Mouse (Mus musculus): ENCODE data around the gene Tmem229b.
"Not testable (repeated sequence)": the region's sequence is repeated elsewhere in the genome, so short reads cannot be mapped to it uniquely, and the experiment has no call there.

The Tmem229b gene

DNA sequence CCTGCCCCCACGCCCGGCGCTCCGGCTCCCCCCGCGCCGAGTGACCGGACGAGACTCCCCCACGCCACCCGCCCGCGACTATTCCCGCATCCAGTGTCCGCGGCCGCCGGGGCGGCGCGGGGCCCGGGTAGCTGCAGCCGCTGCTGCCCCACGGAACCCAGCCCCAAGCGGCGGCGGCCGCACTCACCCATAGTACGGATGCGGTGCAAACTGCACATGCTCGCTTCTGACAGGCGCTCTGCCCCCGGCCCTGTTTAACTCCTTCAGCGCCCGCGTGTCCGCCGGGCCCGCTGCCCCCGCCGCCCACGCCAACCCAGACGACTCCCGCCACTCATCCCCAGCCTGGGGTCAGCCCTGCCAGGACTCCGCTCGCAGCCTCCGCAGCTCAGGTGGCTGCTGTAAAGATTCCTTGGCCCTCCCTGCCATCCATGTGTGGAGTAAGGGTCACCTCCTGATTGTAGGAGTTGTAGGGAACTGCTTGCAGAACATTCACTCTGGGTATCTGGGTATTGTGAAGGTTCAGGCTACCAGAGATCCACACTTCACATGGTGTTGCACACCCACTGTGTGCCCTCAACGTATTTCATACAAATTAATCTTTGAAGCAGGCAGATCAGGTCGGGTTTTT lies at the start of gene Tmem229b:
Gene Tmem229b, minus strand, starts transcription at position 502 of the 628 bp plus-strand sequence.
- no peak for DNase-seq (ENCODE audit: low spot score)

DNA sequence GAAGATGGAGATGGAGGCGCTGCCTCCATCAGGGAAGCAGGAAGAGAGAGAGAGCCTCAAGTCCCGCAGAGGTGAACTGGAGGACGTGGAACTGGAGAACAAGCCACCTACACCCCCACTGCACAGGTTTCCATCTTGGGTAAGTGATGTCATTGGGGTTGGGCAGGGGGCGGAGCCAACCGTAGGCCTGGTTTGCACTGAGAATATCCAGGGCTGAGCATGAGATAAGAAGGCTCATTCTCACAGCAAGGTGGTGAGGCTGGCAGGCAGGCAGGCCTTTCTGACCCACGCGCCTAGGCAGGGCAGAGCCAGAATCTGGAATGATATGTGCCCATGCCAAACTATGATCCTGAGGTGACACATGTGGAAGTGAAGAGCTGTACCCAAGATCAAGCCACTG lies 47.8 kb upstream of the Tmem229b start:
- no peak for DNase-seq (ENCODE audit: low spot score)

- no peak for DNase-seq (ENCODE audit: low spot score)
Observed at GRCm38 (mm10) chr12:79052073-79052472, 44.6 kb upstream of the Tmem229b start.

DNA sequence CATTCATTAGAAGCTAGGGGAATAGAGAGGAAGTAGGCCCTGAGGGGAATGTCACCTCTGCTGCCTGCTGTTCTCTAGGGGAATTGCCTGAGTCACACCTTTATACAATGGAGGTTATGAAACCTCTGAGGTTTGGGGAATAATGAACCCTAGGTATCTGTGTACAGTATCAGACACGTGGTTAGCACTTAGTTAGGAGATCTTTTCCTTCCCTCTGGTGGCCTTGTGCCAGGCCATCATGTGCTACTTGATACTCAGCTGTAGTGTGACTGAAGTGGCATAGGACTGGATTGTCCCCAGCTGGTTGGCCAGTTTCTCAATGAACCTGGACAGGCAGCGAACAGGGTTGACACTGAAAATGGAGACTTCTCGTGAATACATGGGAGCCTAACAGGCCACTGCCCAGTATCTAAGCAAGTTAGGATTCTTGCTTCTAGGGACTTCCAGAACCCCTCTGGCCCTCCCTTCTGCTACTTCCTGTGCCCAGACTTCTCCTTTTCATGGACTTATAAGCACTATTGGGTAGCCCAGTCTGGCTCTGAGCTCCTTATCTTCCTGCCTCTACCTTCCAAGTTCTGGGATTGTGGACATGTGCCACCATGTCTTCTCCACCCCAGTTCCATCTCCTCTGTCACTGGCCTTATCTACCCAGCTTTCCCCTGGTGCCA lies 43.3 kb upstream of the Tmem229b start:
- no peak for DNase-seq (ENCODE audit: low spot score)

- no peak for DNase-seq (ENCODE audit: low spot score)
Observed at GRCm38 (mm10) chr12:79049807-79050206, 42.4 kb upstream of the Tmem229b start.

GRCm38 (mm10) chr12:79048898-79049297 lies 41.5 kb upstream of the Tmem229b start:
- no peak for DNase-seq (ENCODE audit: low spot score)

- DNase-seq (ENCODE audit: low spot score), result no peak
Observed at GRCm38 (mm10) chr12:79047203-79047602, 39.8 kb upstream of the Tmem229b start.

- no peak for DNase-seq (ENCODE audit: low spot score)
Observed at GRCm38 (mm10) chr12:79046171-79046570, 38.7 kb upstream of the Tmem229b start.

- DNase-seq (ENCODE audit: low spot score), result peak; percentile 18
Observed at GRCm38 (mm10) chr12:79044668-79045067, 37.2 kb upstream of the Tmem229b start.

- DNase-seq (ENCODE audit: low spot score), result no peak
Observed at GRCm38 (mm10) chr12:79041436-79041835, 34.0 kb upstream of the Tmem229b start.

DNA sequence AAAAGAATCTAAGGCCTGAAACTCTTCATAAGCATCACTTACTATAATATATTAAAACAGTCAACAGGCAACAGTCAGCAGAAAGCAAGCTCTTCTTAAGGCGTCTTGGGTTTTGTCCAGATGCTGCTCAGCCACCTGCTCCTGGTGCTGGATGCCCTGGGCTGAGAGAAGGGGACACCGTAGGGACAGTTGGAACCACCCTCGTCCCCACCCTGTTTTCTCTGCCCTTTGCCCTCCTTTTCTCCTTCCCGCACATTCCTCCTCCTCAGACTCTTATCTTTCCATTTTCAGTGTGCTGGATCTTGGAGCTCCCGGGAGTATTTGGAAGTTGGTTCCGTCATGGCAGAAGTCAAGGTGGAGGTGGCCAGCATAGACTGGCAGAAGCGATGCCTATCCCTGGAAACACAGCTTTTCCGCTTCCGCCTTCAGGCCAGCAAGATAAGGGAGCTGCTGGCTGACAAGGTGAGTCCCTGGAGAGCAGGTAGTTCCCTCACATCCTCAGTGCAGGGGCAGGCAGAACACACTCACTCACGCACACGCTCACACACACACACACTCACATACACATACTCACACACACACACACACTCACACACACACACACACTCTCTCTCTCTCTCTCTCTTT lies 32.9 kb upstream of the Tmem229b start:
- DNase-seq (ENCODE audit: low spot score), result no peak

- no peak for DNase-seq (ENCODE audit: low spot score)
Observed at GRCm38 (mm10) chr12:79039708-79040107, 32.3 kb upstream of the Tmem229b start.

- DNase-seq (ENCODE audit: low spot score), result no peak
Observed at GRCm38 (mm10) chr12:79035349-79035748, 27.9 kb upstream of the Tmem229b start.

- DNase-seq (ENCODE audit: low spot score), result no peak
Observed at GRCm38 (mm10) chr12:79034331-79034730, 26.9 kb upstream of the Tmem229b start.

- DNase-seq (ENCODE audit: low spot score), result no peak
Observed at GRCm38 (mm10) chr12:79028911-79029861, 21.8 kb upstream of the Tmem229b start, which contains the start of gene Plekhh1. Plekhh1 (plus strand) TSS chr12:79029163.

GRCm38 (mm10) chr12:79027526-79027925 lies 20.1 kb upstream of the Tmem229b start:
- not testable (repeated sequence) for DNase-seq (ENCODE audit: low spot score)

DNA sequence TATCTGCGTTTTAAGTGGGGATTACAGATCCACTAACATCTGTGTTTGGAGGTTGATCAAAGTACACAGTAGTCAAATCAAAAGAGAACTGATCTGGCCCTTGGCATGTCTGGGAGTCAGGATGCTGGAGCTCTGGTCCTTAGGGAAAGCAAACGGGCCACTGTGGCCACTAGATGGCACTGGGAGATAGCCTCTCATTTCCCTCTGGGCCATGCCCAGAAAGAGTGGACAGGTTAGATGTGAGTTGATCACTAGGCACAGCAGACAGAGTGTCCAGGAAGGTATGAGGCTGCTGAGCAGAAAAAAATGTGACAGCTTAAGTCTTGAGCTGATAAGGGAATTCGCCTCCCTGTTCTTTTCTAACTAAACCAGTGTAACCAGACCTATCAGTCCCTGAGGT lies 15.5 kb upstream of the Tmem229b start:
- DNase-seq (ENCODE audit: low spot score), result peak; percentile 77

DNA sequence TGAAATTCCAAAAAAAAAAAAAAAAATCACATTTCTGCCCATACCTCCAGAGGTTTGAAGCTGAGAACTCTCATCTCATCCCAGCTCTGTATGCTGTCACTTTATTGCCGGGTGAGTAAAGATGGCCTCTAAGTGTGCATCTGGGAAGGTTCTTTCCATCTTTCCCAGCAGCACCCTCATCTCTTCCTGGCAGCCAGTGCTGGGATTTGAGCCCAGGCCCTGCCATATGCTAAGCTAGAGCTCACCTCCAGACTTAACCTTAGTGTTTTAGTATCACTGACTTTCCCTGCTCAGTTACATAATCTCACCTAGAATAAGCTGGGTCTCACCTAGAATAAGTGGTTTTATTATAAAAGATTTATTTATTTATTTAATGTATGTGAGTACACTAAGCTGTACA lies 14.5 kb upstream of the Tmem229b start:
- no peak for DNase-seq (ENCODE audit: low spot score)

DNA sequence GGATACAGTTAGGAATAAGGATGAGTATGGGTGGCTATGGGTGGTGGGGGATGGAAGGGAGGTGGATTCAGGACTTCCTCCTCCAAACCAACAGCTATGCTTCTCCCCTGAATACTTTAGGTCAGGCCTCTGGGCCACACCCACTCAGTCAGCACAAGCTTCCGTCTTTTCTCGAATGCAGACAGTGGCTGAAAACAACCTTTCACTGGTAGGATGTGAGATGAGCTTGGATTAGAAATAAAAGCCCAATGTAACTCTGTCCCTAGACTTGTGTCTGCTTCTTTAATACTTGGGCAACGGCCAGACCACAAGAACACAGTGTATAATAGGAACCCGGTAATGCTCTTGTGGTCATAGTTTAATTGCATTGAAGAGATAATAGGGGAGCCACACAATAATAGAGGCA lies 10.6 kb upstream of the Tmem229b start:
- DNase-seq (ENCODE audit: low spot score), result peak; percentile 8

DNA sequence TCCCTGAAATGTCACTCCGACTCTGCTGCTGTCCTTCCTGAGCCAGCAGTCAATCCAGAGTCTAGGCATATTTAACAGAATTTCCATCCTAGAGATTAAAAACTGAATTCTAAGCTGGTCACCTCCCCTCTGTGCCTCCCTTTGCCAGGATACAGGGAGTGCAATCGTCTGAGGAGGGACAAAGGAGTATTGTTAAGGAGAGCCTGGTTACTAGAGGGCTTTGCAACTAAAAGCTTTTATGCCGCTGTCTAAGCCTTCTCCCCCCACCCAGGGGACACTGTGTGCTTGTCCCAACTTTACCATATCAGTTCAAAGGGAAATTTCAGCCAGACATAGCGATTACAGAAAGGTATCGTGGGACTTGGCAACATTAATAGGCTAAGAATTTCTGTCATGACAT lies 8.7 kb upstream of the Tmem229b start:
- no peak for DNase-seq (ENCODE audit: low spot score)

- no peak for DNase-seq (ENCODE audit: low spot score)
Observed at GRCm38 (mm10) chr12:79010569-79010968, 3.1 kb upstream of the Tmem229b start.

GRCm38 (mm10) chr12:79006478-79007125 lies 825 bp downstream of the Tmem229b start:
- no peak for DNase-seq (ENCODE audit: low spot score)
